Mouse (Mus musculus): ENCODE results near the gene Galnt2. TPM values are rescaled to one million over a fixed set of nuclear protein-coding genes. Genes with fewer than 3 reads are reported as not detected.

Galnt2 gene
- polyA plus RNA-seq, 1 experiment from 2014 or later = 70.0 TPM

GRCm38 (mm10) chr8:124242208-124242607 lies 11.0 kb downstream of the Galnt2 start:
- Histone ChIP-seq H3K27ac (replicated peaks; ENCODE audit: low read depth, low read length) (no peak overlapping the region; the same call in 1 of the 2 replicates), H3K9ac (ENCODE audit: low read depth, low read length) (no peak overlapping the region), H3K9me3 (ENCODE audit: control insufficient read depth, low read length) (no peaks in the 10 kb centered on the region), H3K4me2 (ENCODE audit: low read depth, low read length) (no peak overlapping the region), H3K4me1 (ENCODE audit: control insufficient read depth, insufficient read depth, low read length) (no peaks in the 10 kb centered on the region; the same call in 1 of the 2 replicates), H3K4me3 (ENCODE audit: low read depth, low read length) (no peak overlapping the region), H3K27me3 (replicated peaks; ENCODE audit: control insufficient read depth, insufficient read depth, low read length) (no peaks in the 10 kb centered on the region), H3K36me3 (ENCODE audit: control insufficient read depth, insufficient read depth, low read length) (no peaks in the 10 kb centered on the region)
- ATAC-seq (ENCODE audit: low read depth) (no peak; the same call in 1 of the 2 replicates), DNase-seq (ENCODE audit: low spot score) (no peak)
- WGBS = 69% methylated on average over 6 of the region's 6 CpGs

DNA sequence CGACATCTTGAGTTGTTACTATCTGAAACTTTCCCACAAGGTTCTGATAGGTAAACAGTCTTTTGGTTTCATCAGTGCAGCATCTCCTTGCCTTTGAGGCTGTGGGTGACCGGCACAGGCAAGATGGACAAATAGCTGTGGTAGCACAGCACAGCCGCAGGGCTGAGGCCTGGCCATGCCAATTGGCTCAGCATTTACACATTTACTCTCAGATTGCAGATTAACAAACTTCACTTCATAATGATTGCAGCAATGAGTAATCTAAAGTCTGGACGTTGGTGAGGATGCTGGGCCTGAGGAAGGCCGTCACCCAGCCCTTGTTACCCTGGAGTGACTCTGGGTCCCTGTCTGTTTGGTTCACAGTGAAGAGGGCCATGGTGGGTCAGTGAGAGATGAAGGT lies 11.7 kb downstream of the Galnt2 start:
- H3K27ac ChIP-seq (replicated peaks; ENCODE audit: low read depth, low read length) = no peak overlapping the region
- H3K4me2 ChIP-seq (ENCODE audit: low read depth, low read length) = no peak overlapping the region
- H3K4me3 ChIP-seq (ENCODE audit: low read depth, low read length) = no peak overlapping the region
- H3K9ac ChIP-seq (ENCODE audit: low read depth, low read length) = no peak overlapping the region
- H3K36me3 ChIP-seq (ENCODE audit: control insufficient read depth, insufficient read depth, low read length) = no peaks in the 10 kb centered on the region
- no peaks in the 10 kb centered on the region for H3K27me3 ChIP-seq (replicated peaks; ENCODE audit: control insufficient read depth, insufficient read depth, low read length)
- 93% methylated on average over 5 of the region's 5 CpGs for WGBS
- H3K9me3 ChIP-seq (ENCODE audit: control insufficient read depth, low read length) = no peaks in the 10 kb centered on the region
- DNase-seq (ENCODE audit: low spot score) = no peak
- no peak for ATAC-seq (ENCODE audit: low read depth)
- H3K4me1 ChIP-seq (ENCODE audit: control insufficient read depth, insufficient read depth, low read length) = no peaks in the 10 kb centered on the region; the same call in 1 of the 2 replicates

DNA sequence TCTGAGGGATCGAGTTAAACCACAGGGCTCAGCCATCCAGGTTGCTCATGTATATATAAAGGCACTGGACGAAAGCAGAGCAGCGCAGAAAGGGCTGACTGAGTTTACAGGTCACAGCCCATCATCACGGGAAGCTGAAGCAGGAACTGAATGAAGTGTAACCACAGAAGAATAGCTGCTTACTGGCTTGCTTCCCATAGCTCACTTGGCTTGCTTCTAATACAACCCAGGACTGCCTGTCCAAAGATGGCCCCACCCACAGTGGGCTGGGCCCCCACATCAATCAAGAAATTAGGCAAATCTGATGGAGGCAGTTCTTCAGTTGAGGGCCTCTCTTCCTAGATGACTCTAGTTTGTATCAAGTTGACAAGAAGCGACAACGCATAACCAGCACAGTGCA lies 16.4 kb downstream of the Galnt2 start:
- ATAC-seq (ENCODE audit: low read depth) = no peak
- Histone ChIP-seq H3K36me3 (ENCODE audit: control insufficient read depth, insufficient read depth, low read length) (no peaks in the 10 kb centered on the region), H3K27ac (replicated peaks; ENCODE audit: low read depth, low read length) (no peak overlapping the region), H3K9me3 (ENCODE audit: control insufficient read depth, low read length) (no peaks in the 10 kb centered on the region), H3K9ac (ENCODE audit: low read depth, low read length) (no peak overlapping the region), H3K4me3 (ENCODE audit: low read depth, low read length) (no peak overlapping the region), H3K27me3 (replicated peaks; ENCODE audit: control insufficient read depth, insufficient read depth, low read length) (no peaks in the 10 kb centered on the region), H3K4me1 (ENCODE audit: control insufficient read depth, insufficient read depth, low read length) (peaks cover 6% of the 10 kb centered on the region; the same call in 1 of the 2 replicates), H3K4me2 (ENCODE audit: low read depth, low read length) (no peak overlapping the region)
- WGBS = 88% methylated on average over 6 of the region's 6 CpGs
- DNase-seq (ENCODE audit: low spot score) = no peak

GRCm38 (mm10) chr8:124248688-124249087 lies 17.5 kb downstream of the Galnt2 start:
- Histone ChIP-seq H3K9ac (ENCODE audit: low read depth, low read length) (no peak overlapping the region), H3K4me3 (ENCODE audit: low read depth, low read length) (no peak overlapping the region), H3K27me3 (replicated peaks; ENCODE audit: control insufficient read depth, insufficient read depth, low read length) (no peaks in the 10 kb centered on the region), H3K27ac (replicated peaks; ENCODE audit: low read depth, low read length) (no peak overlapping the region), H3K9me3 (ENCODE audit: control insufficient read depth, low read length) (no peaks in the 10 kb centered on the region), H3K36me3 (ENCODE audit: control insufficient read depth, insufficient read depth, low read length) (no peaks in the 10 kb centered on the region), H3K4me2 (ENCODE audit: low read depth, low read length) (no peak overlapping the region), H3K4me1 (ENCODE audit: control insufficient read depth, insufficient read depth, low read length) (peaks cover 12% of the 10 kb centered on the region; the same call in 1 of the 2 replicates)
- WGBS = 96% methylated on average over 6 of the region's 6 CpGs
- ATAC-seq (ENCODE audit: low read depth) (no peak), DNase-seq (ENCODE audit: low spot score) (no peak)

GRCm38 (mm10) chr8:124250255-124250654 lies 19.1 kb downstream of the Galnt2 start:
- Histone ChIP-seq H3K9me3 (ENCODE audit: control insufficient read depth, low read length) (no peaks in the 10 kb centered on the region), H3K4me1 (ENCODE audit: control insufficient read depth, insufficient read depth, low read length) (peaks cover 12% of the 10 kb centered on the region; the same call in 1 of the 2 replicates), H3K4me2 (ENCODE audit: low read depth, low read length) (no peak overlapping the region), H3K9ac (ENCODE audit: low read depth, low read length) (no peak overlapping the region), H3K27me3 (replicated peaks; ENCODE audit: control insufficient read depth, insufficient read depth, low read length) (no peaks in the 10 kb centered on the region), H3K36me3 (ENCODE audit: control insufficient read depth, insufficient read depth, low read length) (no peaks in the 10 kb centered on the region), H3K4me3 (ENCODE audit: low read depth, low read length) (no peak overlapping the region), H3K27ac (replicated peaks; ENCODE audit: low read depth, low read length) (no peak overlapping the region)
- no peak for DNase-seq (ENCODE audit: low spot score)
- ATAC-seq (ENCODE audit: low read depth) = no peak
- 28% methylated on average over 3 of the region's 3 CpGs for WGBS

DNA sequence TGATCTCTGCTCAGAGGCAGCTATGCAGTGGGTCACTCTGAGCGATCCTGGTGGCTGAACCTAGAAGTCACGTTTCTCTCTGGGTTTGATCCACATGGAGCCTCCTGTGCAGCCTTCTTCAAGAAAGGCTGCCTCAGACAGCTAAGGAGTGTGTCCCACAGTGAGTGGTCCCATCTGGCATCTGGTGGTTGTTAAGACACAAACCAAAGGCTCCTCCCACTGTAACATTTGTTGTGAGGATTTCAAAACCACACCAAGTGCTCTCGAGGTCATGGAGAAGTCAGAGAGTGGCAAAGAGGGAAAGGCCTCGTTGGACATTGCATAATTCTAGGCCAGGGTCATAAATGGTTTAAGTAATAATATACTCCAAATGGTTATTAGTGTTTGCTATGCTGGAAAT lies 19.6 kb downstream of the Galnt2 start:
- Histone ChIP-seq H3K4me2 (ENCODE audit: low read depth, low read length) (no peak overlapping the region), H3K9me3 (ENCODE audit: control insufficient read depth, low read length) (no peaks in the 10 kb centered on the region), H3K36me3 (ENCODE audit: control insufficient read depth, insufficient read depth, low read length) (no peaks in the 10 kb centered on the region), H3K4me1 (ENCODE audit: control insufficient read depth, insufficient read depth, low read length) (peaks cover 12% of the 10 kb centered on the region; the same call in 1 of the 2 replicates), H3K4me3 (ENCODE audit: low read depth, low read length) (no peak overlapping the region), H3K27me3 (replicated peaks; ENCODE audit: control insufficient read depth, insufficient read depth, low read length) (no peaks in the 10 kb centered on the region), H3K27ac (replicated peaks; ENCODE audit: low read depth, low read length) (no peak overlapping the region), H3K9ac (ENCODE audit: low read depth, low read length) (no peak overlapping the region)
- ATAC-seq (ENCODE audit: low read depth) (no peak), DNase-seq (ENCODE audit: low spot score) (peak; percentile 74)
- WGBS = 18% methylated on average over 4 of the region's 4 CpGs

GRCm38 (mm10) chr8:124252533-124252950 lies 21.4 kb downstream of the Galnt2 start:
- Histone ChIP-seq H3K36me3 (ENCODE audit: control insufficient read depth, insufficient read depth, low read length) (no peaks in the 10 kb centered on the region), H3K4me2 (ENCODE audit: low read depth, low read length) (no peak overlapping the region), H3K4me3 (ENCODE audit: low read depth, low read length) (no peak overlapping the region), H3K4me1 (ENCODE audit: control insufficient read depth, insufficient read depth, low read length) (peaks cover 27% of the 10 kb centered on the region), H3K9me3 (ENCODE audit: control insufficient read depth, low read length) (no peaks in the 10 kb centered on the region), H3K9ac (ENCODE audit: low read depth, low read length) (0 out of 2 replicates have a peak overlapping the region, but pooled peaks have one; percentile 5), H3K27me3 (replicated peaks; ENCODE audit: control insufficient read depth, insufficient read depth, low read length) (no peaks in the 10 kb centered on the region), H3K27ac (replicated peaks; ENCODE audit: low read depth, low read length) (no peak overlapping the region; the same call in 1 of the 2 replicates)
- no peak for ATAC-seq (ENCODE audit: low read depth)
- 78% methylated on average over 5 of the region's 5 CpGs for WGBS
- DNase-seq (ENCODE audit: low spot score) = no peak

GRCm38 (mm10) chr8:124253939-124254338 lies 22.7 kb downstream of the Galnt2 start:
- WGBS = 77% methylated on average over 6 of the region's 6 CpGs
- ATAC-seq (ENCODE audit: low read depth) (no peak), DNase-seq (ENCODE audit: low spot score) (no peak)
- Histone ChIP-seq H3K36me3 (ENCODE audit: control insufficient read depth, insufficient read depth, low read length) (no peaks in the 10 kb centered on the region), H3K27me3 (replicated peaks; ENCODE audit: control insufficient read depth, insufficient read depth, low read length) (no peaks in the 10 kb centered on the region), H3K9me3 (ENCODE audit: control insufficient read depth, low read length) (no peaks in the 10 kb centered on the region), H3K4me2 (ENCODE audit: low read depth, low read length) (no peak overlapping the region), H3K27ac (replicated peaks; ENCODE audit: low read depth, low read length) (no peak overlapping the region), H3K9ac (ENCODE audit: low read depth, low read length) (no peak overlapping the region), H3K4me3 (ENCODE audit: low read depth, low read length) (no peak overlapping the region), H3K4me1 (ENCODE audit: control insufficient read depth, insufficient read depth, low read length) (peaks cover 31% of the 10 kb centered on the region)

- peak; percentile 38 for DNase-seq (ENCODE audit: low spot score)
- 62% methylated on average over 9 of the region's 9 CpGs for WGBS
- Histone ChIP-seq H3K9ac (ENCODE audit: low read depth, low read length) (no peak overlapping the region), H3K4me1 (ENCODE audit: control insufficient read depth, insufficient read depth, low read length) (peaks cover 29% of the 10 kb centered on the region), H3K9me3 (ENCODE audit: control insufficient read depth, low read length) (no peaks in the 10 kb centered on the region), H3K4me3 (ENCODE audit: low read depth, low read length) (no peak overlapping the region), H3K27me3 (replicated peaks; ENCODE audit: control insufficient read depth, insufficient read depth, low read length) (no peaks in the 10 kb centered on the region), H3K4me2 (ENCODE audit: low read depth, low read length) (no peak overlapping the region), H3K36me3 (ENCODE audit: control insufficient read depth, insufficient read depth, low read length) (no peaks in the 10 kb centered on the region), H3K27ac (replicated peaks; ENCODE audit: low read depth, low read length) (peak overlapping the region; percentile 58)
- no peak for ATAC-seq (ENCODE audit: low read depth)
Observed at GRCm38 (mm10) chr8:124256841-124257240, 25.6 kb downstream of the Galnt2 start.
